ENCODE assay signal across 8 mouse cellular contexts in genomic region chrX:48532175-48532574, GRCm38 (mm10). TPM values are rescaled to one million over a fixed set of nuclear protein-coding genes. Genes with fewer than 3 reads are reported as not detected.
DNase-seq lines count a peak whose midpoint lies in the region; ATAC-seq and TF ChIP-seq lines count a peak whose summit lies in the region.

No protein-coding gene starts in this region.

- H3K4me2 ChIP-seq in hindbrain, embryonic 11.5 days (replicated peaks; ENCODE audit: low read depth, low read length) = no peak overlapping the region
- H3K4me2 ChIP-seq in hindbrain, embryonic 12.5 days (replicated peaks) = no peak overlapping the region
- no peak overlapping the region for H3K4me2 ChIP-seq in hindbrain, embryonic 15.5 days
- no peak overlapping the region for H3K4me2 ChIP-seq in midbrain, embryonic 14.5 days (ENCODE audit: low read length)

- H3K9ac ChIP-seq in hindbrain, embryonic 11.5 days (ENCODE audit: low read depth, low read length) = no peak overlapping the region
- no peak overlapping the region for H3K9ac ChIP-seq in hindbrain, embryonic 12.5 days
- H3K9ac ChIP-seq in hindbrain, embryonic 15.5 days = no peak overlapping the region
- no peak overlapping the region for H3K9ac ChIP-seq in midbrain, embryonic 14.5 days (replicated peaks; ENCODE audit: low read length)

- H3K4me3 ChIP-seq in hindbrain, embryonic 11.5 days (ENCODE audit: low read depth, low read length) = no peak overlapping the region
- no peak overlapping the region for H3K4me3 ChIP-seq in hindbrain, embryonic 12.5 days
- H3K4me3 ChIP-seq in hindbrain, embryonic 15.5 days = no peak overlapping the region
- H3K4me3 ChIP-seq in left cerebral cortex, adult 2 months = no peak overlapping the region
- no peak overlapping the region for H3K4me3 ChIP-seq in midbrain, embryonic 14.5 days (replicated peaks; ENCODE audit: low read depth, low read length)

- no peak for ATAC-seq in hindbrain, embryonic 11.5 days (ENCODE audit: low FRiP score)
- ATAC-seq in hindbrain, embryonic 12.5 days (ENCODE audit: low FRiP score) = no peak
- ATAC-seq in hindbrain, embryonic 15.5 days (ENCODE audit: low FRiP score, low read depth) = peak; percentile 54
- no peak for ATAC-seq in midbrain, embryonic 14.5 days (ENCODE audit: low FRiP score, low TSS enrichment)

- peak; percentile 85 for TF ChIP-seq CTCF in left cerebral cortex, adult 2 months (IDR thresholded peaks at IDR 0.05)

- 40% methylated on average over 3 of the region's 3 CpGs for WGBS in hindbrain, embryonic 11.5 days
- WGBS in hindbrain, embryonic 12.5 days = 42% methylated on average over 3 of the region's 3 CpGs
- 39% methylated on average over 3 of the region's 3 CpGs for WGBS in hindbrain, embryonic 15.5 days
- WGBS in midbrain, embryonic 14.5 days = 33% methylated on average over 3 of the region's 3 CpGs

- DNase-seq in hindbrain, embryonic 11.5 days (ENCODE audit: low spot score) = peak; percentile 81
- DNase-seq in cerebellum, adult 9-10 months = peak; percentile 77
- DNase-seq in frontal cortex, postnatal 10 days (ENCODE audit: low spot score in 2 of 2) = peak; percentile 39 to 69
- peak; percentile 64 to 71 for DNase-seq in left cerebral cortex, adult 2 months (ENCODE audit: extremely low spot score in 1 of 2, low spot score in 2 of 2)
- peak; percentile 84 for DNase-seq in midbrain, embryonic 14.5 days
- DNase-seq in spleen, postnatal 36 days (ENCODE audit: low spot score in 2 of 2) = peak; percentile 28 to 42

- no peaks in the 10 kb centered on the region for H3K27me3 ChIP-seq in hindbrain, embryonic 11.5 days (ENCODE audit: control insufficient read depth, insufficient read depth, low read length)
- no peaks in the 10 kb centered on the region for H3K27me3 ChIP-seq in hindbrain, embryonic 12.5 days
- no peaks in the 10 kb centered on the region for H3K27me3 ChIP-seq in hindbrain, embryonic 15.5 days
- H3K27me3 ChIP-seq in midbrain, embryonic 14.5 days (ENCODE audit: control insufficient read depth, insufficient read depth, low read length) = no peaks in the 10 kb centered on the region

- H3K36me3 ChIP-seq in hindbrain, embryonic 11.5 days (ENCODE audit: control insufficient read depth, insufficient read depth, low read length) = no peaks in the 10 kb centered on the region
- H3K36me3 ChIP-seq in hindbrain, embryonic 12.5 days = no peaks in the 10 kb centered on the region
- no peaks in the 10 kb centered on the region for H3K36me3 ChIP-seq in hindbrain, embryonic 15.5 days
- H3K36me3 ChIP-seq in midbrain, embryonic 14.5 days (ENCODE audit: control insufficient read depth, insufficient read depth, low read length) = no peaks in the 10 kb centered on the region

- intact Hi-C loops in left cerebral cortex, adult 2 months (cut with DNase I) = loop anchor here (2.0 to 5.0 kb wide), 2 partner anchors 109 to 545 kb away; no protein-coding TSS in a partner anchor

- H3K4me1 ChIP-seq in hindbrain, embryonic 11.5 days (replicated peaks; ENCODE audit: control insufficient read depth, insufficient read depth, low read length) = no peaks in the 10 kb centered on the region
- H3K4me1 ChIP-seq in hindbrain, embryonic 12.5 days = no peaks in the 10 kb centered on the region
- no peaks in the 10 kb centered on the region for H3K4me1 ChIP-seq in hindbrain, embryonic 15.5 days (replicated peaks)
- H3K4me1 ChIP-seq in midbrain, embryonic 14.5 days (ENCODE audit: control insufficient read depth, insufficient read depth, low read length) = no peaks in the 10 kb centered on the region

- no peak overlapping the region for H3K27ac ChIP-seq in hindbrain, embryonic 11.5 days (ENCODE audit: low read depth, low read length)
- H3K27ac ChIP-seq in hindbrain, embryonic 12.5 days = no peak overlapping the region
- H3K27ac ChIP-seq in hindbrain, embryonic 15.5 days (replicated peaks) = no peak overlapping the region
- no peak overlapping the region for H3K27ac ChIP-seq in left cerebral cortex, adult 2 months
- H3K27ac ChIP-seq in midbrain, embryonic 14.5 days (replicated peaks; ENCODE audit: low read depth, low read length) = no peak overlapping the region

- no peaks in the 10 kb centered on the region for H3K9me3 ChIP-seq in hindbrain, embryonic 11.5 days (ENCODE audit: control insufficient read depth, low read length)
- no peaks in the 10 kb centered on the region for H3K9me3 ChIP-seq in hindbrain, embryonic 12.5 days (replicated peaks)
- H3K9me3 ChIP-seq in hindbrain, embryonic 15.5 days = no peaks in the 10 kb centered on the region
- no peaks in the 10 kb centered on the region for H3K9me3 ChIP-seq in midbrain, embryonic 14.5 days (ENCODE audit: control insufficient read depth, low read length)

RNA-seq across cellular contexts. Expression of gene Rab33a, which starts 13.1 kb away (rescaled TPM):
- polyA plus RNA-seq in hindbrain, embryonic 11.5 days (2014; fragmentation: Nextera tagmentation; extraction: Ambion mirVana) = 31.6 and 32.9 TPM in 2 replicates
- 46.4 and 46.6 TPM in 2 replicates for polyA plus RNA-seq in hindbrain, embryonic 12.5 days (2016; fragmentation: Nextera tagmentation; extraction: Ambion mirVana)
- 88.9 and 96.7 TPM in 2 replicates for polyA plus RNA-seq in hindbrain, embryonic 15.5 days (2015; fragmentation: Nextera tagmentation; extraction: Ambion mirVana)
- total RNA-seq in left cerebral cortex, adult 2 months (2021) = 10 to 100 TPM; 31.4 to 40.4 TPM
- polyA plus RNA-seq in midbrain, embryonic 14.5 days (2014; fragmentation: Nextera tagmentation; extraction: Ambion mirVana) = 86.7 and 113 TPM in 2 replicates

RNA-seq across cellular contexts. Expression of gene Aifm1, which starts 18.8 kb away (rescaled TPM):
- polyA plus RNA-seq in hindbrain, embryonic 11.5 days (2014; fragmentation: Nextera tagmentation; extraction: Ambion mirVana) = 63.6 and 78.5 TPM in 2 replicates
- polyA plus RNA-seq in hindbrain, embryonic 12.5 days (2016; fragmentation: Nextera tagmentation; extraction: Ambion mirVana) = 58.1 and 60.1 TPM in 2 replicates
- 37.9 and 42.0 TPM in 2 replicates for polyA plus RNA-seq in hindbrain, embryonic 15.5 days (2015; fragmentation: Nextera tagmentation; extraction: Ambion mirVana)
- total RNA-seq in left cerebral cortex, adult 2 months (2021) = 10 to 100 TPM; 21.6 to 28.3 TPM
- 28.5 and 38.8 TPM in 2 replicates for polyA plus RNA-seq in midbrain, embryonic 14.5 days (2014; fragmentation: Nextera tagmentation; extraction: Ambion mirVana)
